Mouse (Mus musculus) frontal cortex, postnatal 25 days (tissue): ENCODE data around the gene Cacng2.

Source experiments
- DNase-seq, 2 experiments: peaks; one replicate each; pipeline ENCODE4 v3.0.0; 2022; ENCODE audit warnings: low spot score in 2 of 2

Cacng2 gene

GRCm38 (mm10) chr15:78119704-78120103 lies at the start of gene Cacng2:
Cacng2 (minus strand) TSS chr15:78120028.
- DNase-seq: peak; percentile 82 to 83

- DNase-seq: no peak
Observed at GRCm38 (mm10) chr15:78169566-78169965, 49.7 kb upstream of the Cacng2 start.

DNA sequence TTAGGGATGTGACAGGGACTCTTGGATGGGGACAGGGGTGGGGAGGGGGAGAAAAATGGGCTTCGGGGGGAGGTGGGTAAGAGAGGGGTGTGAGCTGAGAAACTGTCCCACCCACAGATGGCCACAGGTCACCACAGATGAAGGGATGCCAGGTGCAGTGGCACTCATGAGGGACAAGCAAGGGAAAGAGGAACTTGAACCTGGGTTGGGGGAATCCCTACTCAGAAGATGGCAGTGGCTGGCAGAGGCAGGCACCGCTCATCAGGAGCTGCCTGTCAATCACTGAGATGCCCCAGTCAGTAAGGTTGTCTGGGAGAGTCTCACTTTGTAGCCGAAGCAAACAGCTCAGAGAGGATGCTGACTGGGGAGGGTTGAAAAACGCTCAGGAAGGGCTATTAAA lies 45.5 kb upstream of the Cacng2 start:
- DNase-seq: no peak

DNA sequence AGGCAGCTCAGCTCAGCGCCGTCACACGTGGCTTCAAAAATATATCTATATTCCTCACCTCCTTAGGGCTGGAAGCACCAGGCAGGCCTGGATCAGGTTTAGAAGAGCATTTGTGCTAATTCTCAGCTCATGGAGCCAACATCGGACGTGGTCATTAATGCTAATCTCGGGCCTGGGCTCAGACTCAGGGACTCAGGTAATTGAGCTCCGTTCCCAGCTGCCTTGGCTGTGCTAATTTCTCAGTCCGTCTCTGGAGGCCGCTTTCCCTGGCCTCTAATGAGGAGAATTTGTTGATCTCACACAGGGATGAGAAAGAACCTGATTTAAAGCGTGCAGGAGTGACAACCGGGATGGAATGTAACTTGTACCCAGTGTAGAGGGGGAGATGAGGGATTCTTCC lies 44.6 kb upstream of the Cacng2 start:
- no peak for DNase-seq

DNA sequence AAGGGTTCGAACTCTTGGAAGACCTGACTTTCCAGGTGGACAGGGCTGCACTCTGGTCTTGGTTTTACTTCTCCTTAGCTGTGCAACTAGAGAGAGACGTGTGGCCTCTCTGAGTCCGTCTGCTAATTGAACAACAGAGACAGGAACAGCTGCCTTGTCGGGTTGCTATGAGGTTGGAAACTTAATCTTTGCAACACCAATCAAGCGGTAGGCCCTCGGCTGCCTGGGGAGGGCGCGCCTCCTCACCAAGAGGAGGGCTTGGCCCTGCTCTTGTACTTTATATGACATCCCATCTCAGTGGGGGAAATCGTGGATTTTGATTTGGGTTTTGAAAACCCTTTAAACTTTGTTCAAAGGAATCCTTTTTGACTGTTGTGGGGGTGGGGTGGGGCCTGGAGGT lies 42.1 kb upstream of the Cacng2 start:
- DNase-seq: no peak

- no peak for DNase-seq
Observed at GRCm38 (mm10) chr15:78158335-78158734, 38.5 kb upstream of the Cacng2 start.

GRCm38 (mm10) chr15:78157824-78158223 lies 38.0 kb upstream of the Cacng2 start:
- no peak for DNase-seq

DNA sequence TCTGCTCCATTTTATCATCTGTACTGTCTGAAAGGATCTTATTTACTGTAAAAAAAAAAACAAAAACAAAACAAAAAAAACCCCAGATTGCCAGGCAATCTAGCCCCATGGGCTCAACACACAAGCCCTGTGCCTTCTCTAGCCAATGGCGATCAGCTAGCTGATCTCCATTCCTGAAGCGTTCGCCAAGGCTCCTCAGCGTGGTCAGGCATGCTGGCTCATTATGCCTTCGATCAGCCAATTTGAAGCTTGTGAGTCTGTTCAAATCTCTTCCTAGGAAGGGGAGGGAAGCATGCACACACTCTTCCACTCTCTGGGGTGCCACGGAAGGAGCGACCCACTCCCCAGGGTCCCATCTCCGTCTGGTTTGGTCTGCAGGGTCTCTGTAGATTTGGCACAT lies 37.5 kb upstream of the Cacng2 start:
- no peak for DNase-seq

DNA sequence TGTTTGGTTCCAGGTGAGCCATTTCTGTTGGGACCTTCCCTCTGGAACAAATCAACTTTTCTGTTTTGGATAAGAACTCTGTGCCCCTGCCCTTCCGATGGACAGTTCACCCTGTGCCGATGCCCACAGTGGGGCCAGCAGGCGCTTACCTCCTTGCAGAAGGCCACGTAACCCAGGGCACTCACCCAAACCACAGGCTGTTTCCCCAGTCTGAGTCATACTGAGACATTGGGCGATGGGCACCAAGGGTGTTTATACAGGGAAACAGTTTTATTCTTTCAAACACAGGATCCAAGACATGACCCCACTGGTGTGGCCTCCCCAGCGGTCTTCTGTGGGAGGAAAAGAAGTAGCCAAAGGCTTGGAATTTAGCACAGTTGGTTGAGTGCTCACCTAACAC lies 35.6 kb upstream of the Cacng2 start:
- DNase-seq: no peak

GRCm38 (mm10) chr15:78153045-78153775 lies 33.4 kb upstream of the Cacng2 start:
- no peak for DNase-seq

GRCm38 (mm10) chr15:78148565-78148964 lies 28.7 kb upstream of the Cacng2 start:
- DNase-seq: no peak

- no peak for DNase-seq
Observed at GRCm38 (mm10) chr15:78140226-78140625, 20.4 kb upstream of the Cacng2 start.

DNA sequence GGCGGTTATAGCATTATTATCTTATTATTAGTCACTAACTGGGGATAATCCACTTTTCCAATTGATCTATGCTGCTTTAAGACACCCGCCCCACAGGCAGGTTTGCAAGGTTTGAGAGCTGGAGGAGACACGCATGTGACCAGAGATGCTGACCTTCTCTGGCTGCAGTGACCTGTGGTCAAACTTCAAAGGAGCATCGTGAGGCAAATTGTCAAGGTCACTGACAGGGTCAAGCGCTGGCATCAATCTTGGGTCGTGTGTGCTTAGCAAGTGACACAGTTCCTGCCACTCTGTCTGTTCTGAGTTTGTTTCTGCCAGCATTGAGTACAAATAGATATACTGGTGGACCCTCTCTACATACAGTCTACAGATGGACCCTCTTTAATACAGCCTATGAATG lies 14.8 kb upstream of the Cacng2 start:
- DNase-seq: no peak

GRCm38 (mm10) chr15:78133389-78133788 lies 13.6 kb upstream of the Cacng2 start:
- no peak for DNase-seq

DNA sequence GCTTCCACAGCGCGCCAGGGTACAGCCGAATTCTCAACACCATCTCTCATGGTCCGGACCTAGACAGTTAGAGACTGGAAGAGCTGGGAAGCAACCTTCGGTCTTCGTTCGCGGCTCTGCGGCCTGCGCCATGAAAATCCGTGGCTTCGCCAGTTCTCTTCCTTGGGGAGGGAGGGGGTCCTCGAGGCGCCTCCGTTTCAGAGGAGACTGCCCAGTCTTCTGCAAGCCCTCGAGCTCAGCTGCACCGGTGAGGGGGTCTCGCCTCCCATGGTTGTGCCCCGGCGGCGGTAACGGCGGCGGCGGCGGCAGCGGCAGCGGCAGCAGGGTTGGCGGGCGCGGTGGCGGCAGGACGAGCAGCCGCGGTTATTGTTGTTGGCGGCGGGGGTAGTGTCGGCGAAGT lies 580 bp downstream of the Cacng2 start:
- no peak for DNase-seq

- DNase-seq: no peak
Observed at GRCm38 (mm10) chr15:78118275-78118995, 1.4 kb downstream of the Cacng2 start.

- DNase-seq: no peak
Observed at GRCm38 (mm10) chr15:78117731-78118130, 2.1 kb downstream of the Cacng2 start.

GRCm38 (mm10) chr15:78116936-78117335 lies 2.9 kb downstream of the Cacng2 start:
- no peak for DNase-seq

DNA sequence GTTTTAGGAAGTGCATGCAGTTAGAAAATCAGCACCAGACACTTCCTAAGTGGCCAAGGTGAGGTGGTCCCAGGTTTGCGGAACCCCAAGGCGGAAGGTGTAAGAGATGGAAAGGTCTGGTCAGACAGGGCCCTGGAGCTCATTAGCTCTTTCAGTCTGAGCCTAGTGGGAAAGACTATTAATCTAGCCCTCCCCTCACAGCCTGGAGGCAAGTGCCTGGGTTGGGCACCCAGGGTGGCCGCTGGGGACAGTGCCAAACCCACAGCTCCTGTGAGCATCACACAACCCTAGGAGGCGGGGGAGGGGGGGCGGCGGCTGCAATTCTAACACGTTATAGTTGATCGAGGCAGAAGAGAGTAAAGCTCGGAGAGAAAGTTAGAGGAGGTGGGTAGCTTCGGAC lies 3.6 kb downstream of the Cacng2 start:
- no peak for DNase-seq

DNA sequence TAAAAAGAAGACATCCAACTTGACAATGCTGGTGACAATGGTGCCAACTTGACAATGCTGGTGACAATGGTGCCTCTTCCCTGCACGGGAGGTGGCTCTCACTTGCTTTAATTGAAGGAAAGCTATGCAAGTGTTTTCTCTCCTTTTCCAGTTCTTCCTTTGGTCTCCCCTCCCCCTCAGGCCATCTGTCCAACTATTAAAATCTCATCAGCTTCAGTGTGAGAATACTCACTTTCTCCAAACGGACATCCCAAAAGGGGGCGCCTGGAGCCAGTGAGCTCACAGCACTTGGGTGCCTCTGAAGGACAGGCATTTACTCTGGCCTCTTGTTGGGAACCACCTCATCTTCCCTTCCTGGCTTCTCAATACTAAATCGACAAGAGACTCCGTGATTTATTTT lies 20.3 kb downstream of the Cacng2 start:
- no peak for DNase-seq

- DNase-seq: no peak
Observed at GRCm38 (mm10) chr15:78096004-78096403, 23.8 kb downstream of the Cacng2 start.

- DNase-seq: no peak
Observed at GRCm38 (mm10) chr15:78093597-78093996, 26.2 kb downstream of the Cacng2 start.

DNA sequence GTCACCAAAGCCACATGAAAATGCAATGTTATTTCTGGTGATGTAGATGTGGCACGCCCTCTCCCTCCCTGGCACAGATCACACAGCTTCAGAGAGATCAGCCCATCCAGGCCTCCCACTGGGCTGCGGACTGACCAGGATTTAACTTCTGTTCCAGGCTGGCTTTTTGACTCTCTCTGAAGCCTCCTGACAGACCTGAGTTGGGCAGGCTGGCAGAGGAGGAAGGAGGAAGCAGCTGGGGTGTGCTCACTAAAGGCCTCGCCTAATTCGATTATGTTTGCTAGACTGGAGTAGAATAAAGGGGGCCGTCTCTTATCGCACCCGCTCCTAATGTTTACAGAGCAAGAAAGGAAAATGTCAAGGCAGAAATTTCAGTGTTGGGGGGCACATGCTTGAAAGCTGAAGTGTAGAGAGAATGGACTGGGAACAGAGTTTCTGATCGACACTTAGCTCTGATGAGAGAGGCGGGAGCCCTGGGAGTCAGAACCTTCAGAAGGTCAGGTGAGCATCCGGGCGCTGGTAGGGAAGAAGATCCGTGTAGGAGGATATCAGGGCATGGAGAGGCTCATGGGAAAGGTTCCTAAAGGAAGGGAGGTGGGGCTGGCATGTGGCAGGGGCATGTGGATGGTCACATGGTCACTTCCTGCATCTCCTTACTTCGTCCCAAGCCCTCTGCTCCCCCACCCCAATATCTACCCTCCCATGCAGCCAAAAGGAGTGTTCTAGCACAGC lies 36.8 kb downstream of the Cacng2 start:
- DNase-seq: no peak
